Mouse (Mus musculus) ZHBTc4 (cell line): ENCODE data around the gene Gm28036.
A peak's percentile ranks its signal among the peaks of the same experiment; 100 is the strongest.

Source experiments
- DNase-seq: peaks from one replicate; pipeline ENCODE4 v3.0.0-alpha.2; 2011; ENCODE audit warnings: low read depth, low spot score

Gene Gm28036

GRCm38 (mm10) chr2:156084541-156084940 lies 42.4 kb downstream of the Gm28036 start:
- no peak for DNase-seq

DNA sequence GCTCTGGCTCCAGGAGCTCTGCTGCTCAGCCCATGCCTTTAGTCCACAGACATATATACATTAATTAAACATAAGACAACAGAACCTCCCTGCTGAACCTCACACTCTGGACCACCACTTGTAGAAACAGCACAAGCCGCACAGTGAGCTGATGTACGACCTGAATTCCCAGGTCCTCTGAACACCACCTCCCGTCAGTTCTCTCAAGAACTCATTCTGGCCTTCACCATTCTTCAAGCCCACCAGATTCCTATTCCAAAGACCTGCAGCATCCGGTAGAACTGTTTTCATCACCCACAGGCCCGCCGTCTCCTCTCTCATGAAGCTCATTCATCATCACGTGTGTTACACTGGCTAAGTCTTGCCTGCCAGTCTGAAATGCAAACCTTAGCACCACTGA lies 46.5 kb downstream of the Gm28036 start:
- no peak for DNase-seq

DNA sequence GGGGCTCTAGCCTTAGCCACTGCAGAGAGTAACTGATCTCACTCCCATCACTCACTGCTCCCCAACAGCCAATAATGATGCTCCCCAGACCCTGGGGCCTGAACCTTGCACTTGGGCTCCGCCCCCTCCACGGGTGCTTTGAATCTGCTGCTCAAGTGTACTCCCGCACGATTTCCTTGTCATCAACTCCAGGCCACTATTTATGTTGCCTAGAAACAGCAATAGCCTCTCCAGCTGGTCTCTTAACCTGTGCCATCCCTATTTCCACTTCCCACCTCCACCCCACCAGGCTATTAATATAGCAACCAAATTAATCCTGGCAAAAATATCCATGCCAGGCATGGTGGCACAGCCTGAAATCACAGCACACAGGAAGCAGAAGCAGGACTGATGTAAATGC lies 47.2 kb downstream of the Gm28036 start:
- DNase-seq: no peak

DNA sequence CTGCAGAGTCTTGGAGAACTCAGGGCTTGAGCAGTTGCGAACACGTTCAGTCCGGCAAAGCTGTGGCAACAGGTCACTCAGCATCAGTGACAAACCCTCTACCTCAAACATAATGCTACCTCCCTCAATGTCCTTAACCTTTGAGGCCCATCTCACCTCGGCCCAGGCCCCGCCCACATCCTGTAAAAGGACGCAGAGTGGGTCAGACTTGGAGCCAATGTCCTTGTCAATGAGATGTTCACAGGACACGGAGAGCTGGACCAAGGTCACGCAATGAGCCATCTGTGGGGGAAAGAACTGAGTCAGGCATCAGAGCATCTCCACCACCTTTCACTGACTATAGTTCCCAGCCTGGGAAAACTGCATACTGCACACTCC lies 47.7 kb downstream of the Gm28036 start:
- no peak for DNase-seq

DNA sequence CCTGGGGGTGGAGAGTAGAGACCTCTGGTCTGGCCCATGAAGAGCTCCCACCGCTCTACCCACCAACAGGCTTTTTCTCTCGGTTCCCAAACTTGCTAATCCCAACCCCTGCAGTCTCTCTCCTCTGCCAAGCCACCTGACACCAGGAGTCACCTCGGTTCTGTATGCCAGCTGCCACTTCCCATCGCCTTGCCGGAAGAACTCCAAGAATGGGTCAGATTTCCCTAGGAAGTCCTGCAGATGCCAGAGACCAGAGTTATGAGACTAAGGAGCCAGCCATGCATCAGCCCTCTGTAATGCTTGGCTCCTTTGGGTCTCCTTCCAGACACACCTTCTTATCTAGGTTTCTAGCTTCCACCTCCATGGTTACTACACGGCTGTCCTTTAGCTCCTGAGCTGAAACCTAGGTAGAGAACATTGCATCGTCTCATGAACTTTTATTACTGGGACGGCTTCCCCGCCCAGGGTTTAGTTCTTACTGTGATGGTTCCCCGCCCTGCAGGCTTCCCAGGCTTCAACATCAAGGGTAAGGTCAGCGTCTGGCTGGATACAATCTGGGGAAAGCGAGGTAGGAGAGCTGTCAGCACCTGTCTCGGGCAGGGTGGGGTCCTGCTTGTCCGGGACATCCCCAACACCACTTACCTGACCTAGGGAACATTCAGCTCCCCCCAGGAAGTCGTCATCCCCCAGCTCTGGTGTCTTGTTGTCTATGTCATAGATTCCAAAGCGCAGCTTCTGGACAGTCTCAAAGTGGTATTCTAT lies 48.3 kb downstream of the Gm28036 start:
- no peak for DNase-seq

- no peak for DNase-seq
These were observed 49.4 kb downstream of the Gm28036 start for GRCm38 (mm10) chr2:156077461-156077860.

DNA sequence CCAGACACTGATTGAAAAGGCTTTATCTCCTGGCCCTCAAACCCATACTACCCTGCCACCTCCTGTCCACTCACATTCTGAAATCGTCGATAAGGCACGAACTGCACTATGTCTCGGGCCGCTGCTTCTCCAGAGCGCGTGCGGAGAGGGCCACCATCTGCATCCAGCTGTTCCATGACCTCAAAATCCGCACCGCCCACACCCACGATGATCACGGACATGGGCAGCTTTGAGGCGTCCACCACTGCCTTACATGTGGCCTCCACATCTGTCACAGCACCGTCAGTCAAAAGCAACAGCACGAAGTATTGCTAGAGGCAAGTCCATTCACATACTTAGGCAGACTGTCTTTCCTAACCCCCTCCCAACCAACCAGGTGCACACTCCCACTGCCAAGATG lies 53.2 kb downstream of the Gm28036 start:
- no peak for DNase-seq

- no peak for DNase-seq
These were observed 55.7 kb downstream of the Gm28036 start for GRCm38 (mm10) chr2:156071236-156071635.

- no peak for DNase-seq
These were observed 59.0 kb downstream of the Gm28036 start for GRCm38 (mm10) chr2:156067916-156068315.

DNA sequence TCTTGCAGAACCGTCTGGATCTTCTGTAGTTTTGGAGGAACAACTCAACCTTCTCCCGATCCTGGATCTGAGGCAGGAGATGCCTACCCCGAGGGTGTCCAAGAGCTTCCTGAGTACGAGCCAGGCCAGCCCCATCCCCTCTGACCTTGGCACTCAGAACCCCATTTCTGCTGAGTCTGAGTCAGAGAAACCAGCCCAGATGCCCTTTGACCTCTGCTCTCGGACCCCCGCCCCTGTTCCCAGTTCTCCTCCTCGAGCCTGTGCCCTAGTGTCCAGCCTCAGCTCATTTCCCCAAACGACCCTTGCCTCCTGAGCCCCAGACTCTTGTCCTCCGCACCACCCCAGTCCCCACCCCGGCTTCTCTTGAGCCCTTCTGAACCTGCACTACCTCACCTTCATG lies 60.8 kb downstream of the Gm28036 start:
- DNase-seq: no peak

DNA sequence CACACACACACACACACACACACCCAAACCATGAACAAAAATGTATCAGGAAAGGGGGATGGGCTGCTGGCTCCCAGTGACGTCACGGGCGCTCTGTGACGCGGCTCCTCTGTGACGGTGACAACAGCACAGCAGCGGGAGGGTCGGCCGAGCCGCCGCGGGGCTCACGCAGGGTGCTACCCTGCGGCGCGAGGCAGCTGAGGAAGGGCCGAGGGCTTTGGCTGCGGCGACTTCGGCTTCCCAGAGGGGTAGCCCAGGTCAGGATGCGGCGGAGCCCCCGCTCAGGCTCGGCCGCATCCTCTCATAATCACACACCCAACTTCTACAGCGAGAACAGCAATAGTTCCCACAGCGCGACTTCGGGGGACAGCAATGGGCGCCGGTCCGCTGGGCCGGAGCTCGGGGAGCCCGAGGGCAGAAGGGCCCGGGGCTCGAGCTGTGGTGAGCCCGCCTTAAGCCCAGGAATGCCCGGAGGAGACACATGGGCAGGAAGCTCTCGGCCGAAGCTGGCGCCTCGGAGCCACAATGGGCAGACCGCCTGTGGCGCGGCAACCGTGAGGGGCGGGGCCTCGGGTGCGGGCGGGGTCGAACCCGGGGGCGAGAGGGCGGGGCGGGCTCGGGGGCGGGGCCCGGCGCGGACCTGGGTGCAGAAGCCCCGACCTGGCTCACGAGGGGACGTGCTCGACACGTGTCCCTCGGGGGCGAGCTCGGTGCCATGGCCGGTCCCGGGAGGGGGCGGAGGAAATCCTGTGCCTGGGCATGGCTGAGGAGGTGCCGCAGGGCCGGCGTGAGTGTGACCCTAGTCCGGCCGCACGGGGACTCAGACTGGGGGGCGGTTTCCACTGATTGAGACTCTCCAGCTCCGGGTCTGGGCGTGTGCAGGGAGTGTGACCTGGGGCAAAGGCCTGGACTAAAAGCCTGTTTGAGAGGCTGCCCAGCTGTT lies 61.5 kb downstream of the Gm28036 start, which contains the start of gene Spag4:
TSS of gene Spag4 (plus strand) at position 77 of the 943 bp plus-strand sequence.
- peak; percentile 90 for DNase-seq

- DNase-seq: no peak
These were observed 74.1 kb downstream of the Gm28036 start, which contains the start of gene Fer1l4 for GRCm38 (mm10) chr2:156052816-156053215. Fer1l4 (minus strand) TSS chr2:156052947.

- peak; percentile 71 for DNase-seq
These were observed 79.0 kb downstream of the Gm28036 start for GRCm38 (mm10) chr2:156047929-156048328.

- no peak for DNase-seq
These were observed 84.0 kb downstream of the Gm28036 start for GRCm38 (mm10) chr2:156042903-156043302.

GRCm38 (mm10) chr2:156039390-156039789 lies 87.5 kb downstream of the Gm28036 start:
- peak; percentile 40 for DNase-seq

DNA sequence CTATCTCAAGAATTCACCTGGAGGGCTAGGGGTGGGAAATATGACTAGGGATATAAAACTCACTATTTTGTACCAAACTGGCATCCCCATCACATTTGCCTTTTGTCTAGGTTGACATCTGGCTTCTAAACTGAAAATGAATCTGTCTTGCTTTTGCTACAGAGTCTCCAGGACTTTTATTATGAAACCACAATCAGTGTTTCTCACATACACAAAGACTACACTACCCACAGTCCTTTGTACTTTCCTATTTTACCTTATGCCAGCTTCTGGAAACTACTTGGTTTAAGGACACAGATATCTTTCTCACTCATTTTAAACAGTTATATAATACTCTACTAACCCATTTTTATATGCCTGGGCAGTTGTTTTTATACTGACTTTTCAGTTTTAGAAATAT lies 101.4 kb downstream of the Gm28036 start:
- DNase-seq: peak; percentile 45
